Mouse (Mus musculus) kidney, adult 8-10 months (tissue): ENCODE measurements around the gene Spag9.

Experiments used
- DNase-seq, 2 experiments: peaks; one replicate each; pipeline ENCODE4 v3.0.0; 2022

The Spag9 gene

DNA sequence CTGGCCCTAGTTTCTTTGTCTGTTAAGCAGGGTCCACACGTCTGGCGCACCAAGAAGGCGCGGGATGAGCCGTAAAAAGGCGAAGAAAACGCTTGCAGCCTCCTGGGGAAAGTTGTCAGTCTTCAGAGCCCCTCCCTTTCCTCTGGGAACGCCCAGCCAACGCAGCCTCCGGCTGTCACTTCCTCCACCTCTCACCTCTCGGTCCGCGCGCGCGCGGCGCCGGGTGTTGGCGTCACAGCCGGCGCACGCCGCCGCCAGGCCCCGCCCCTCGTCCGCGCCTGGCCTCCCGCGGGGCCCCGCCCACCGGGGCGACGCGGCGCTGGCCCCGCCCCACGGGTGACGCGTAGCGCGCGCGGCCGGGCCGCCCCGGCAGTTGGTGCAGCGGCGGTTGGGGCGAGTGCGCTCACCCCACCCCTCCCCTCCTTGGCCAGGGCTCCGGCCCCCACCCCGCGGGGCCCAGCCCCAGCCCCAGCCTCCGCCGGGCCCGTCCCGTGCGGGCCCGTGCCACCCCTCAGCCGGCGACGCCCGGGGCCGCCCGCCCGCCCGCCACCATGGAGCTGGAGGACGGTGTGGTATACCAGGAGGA, at the start of gene Spag9:
TSS of gene Spag9 (plus strand) at position 372 of the 586 bp plus-strand sequence.
- DNase-seq = peak; percentile 92 to 93

DNA sequence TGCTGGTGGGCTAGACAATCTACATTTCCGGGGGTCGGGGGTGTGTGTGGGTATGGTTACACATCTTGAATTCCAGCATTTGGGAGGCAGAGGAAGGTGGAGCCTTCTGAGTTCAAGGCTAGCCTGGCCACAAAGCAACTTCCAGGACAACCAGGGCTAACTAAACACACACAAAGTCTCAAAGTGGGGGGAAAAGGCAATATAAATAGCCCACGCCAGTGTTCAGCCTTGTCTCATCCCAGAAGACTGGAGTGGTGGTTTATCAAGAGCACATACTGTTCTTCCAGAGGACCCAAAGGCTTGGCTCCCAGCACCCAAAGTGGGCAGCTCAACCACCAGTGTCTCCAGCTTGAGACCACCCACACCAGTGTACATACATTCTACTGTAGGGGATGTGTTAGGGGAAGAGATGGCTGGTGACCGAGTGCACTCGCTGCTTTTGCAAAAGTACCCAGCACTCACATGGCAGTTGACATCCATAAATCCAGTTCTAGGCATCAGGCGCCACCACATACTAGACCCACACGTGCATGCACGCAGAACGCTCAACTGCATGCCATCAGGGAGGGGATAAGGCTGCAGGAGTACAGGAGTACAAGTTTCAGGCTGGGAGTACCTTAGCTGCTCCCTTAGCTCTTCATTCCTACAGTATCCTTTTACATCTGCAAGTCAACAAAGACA, 46.9 kb upstream of the Spag9 start:
- DNase-seq = no peak

DNA sequence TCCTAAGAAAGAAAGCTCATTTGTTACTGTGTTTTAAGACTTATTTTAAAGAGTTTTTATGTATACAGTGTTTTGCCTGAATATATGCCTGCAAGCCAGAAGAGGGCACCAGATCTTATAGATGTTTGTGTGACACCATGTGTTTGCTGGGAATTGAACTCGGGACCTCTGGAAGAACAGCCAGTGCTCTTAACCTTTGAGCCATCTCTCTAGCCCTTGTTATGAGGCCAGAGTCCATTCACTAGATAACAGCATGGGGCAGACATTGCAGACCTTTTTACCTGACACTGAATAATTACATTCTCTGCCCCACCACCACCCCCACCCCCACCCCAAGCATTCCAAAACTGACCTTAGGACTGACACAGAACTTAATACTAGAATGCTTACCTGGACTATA, 45.8 kb upstream of the Spag9 start:
- peak; percentile 50 to 66 for DNase-seq

DNA sequence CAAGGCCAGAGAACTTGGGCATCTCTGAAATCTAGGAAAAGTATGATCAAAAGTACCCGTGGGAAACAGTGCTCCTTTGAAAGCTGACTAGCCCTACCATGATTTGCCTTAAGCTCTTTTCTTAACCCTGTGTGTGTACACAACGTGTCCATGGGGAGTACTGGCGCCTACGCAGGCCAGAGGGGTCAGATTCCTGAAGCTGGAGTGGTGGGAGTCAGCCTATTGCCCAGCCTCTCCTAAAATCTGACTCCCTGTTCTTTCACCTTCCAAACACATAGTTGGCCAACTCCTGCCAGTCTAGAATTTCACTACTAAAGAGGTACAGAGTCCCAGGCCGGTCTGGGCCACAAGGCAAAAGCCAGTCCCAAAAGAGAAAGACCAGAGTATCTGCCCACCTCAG, 43.5 kb upstream of the Spag9 start:
- DNase-seq = peak in 1 of 2 experiments; percentile 13

DNA sequence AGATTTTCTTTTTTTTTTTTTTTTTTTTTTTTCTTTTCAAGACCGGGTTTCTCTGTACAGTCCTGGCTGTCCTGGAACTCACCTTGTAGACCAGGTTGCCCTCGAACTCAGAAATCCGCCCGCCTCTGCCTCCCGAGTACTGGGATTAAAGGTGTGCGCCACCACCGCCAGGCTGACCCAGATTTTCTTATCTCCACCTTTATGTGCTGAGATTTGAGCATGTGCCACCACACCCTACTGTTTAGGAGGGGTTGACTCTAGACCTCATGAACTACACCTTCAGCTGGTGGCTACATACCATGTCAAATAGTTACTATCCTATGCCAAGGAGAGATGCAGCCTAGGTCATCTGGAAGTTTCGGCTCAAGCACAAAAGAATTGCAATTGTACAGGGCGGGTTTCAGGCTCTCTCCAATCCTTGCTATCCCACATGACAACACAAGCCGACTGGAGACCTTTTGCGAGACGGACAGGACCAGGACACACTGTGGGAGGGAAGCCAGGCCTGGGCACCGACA, 41.1 kb upstream of the Spag9 start:
- DNase-seq = peak in 1 of 2 experiments; percentile 9

DNA sequence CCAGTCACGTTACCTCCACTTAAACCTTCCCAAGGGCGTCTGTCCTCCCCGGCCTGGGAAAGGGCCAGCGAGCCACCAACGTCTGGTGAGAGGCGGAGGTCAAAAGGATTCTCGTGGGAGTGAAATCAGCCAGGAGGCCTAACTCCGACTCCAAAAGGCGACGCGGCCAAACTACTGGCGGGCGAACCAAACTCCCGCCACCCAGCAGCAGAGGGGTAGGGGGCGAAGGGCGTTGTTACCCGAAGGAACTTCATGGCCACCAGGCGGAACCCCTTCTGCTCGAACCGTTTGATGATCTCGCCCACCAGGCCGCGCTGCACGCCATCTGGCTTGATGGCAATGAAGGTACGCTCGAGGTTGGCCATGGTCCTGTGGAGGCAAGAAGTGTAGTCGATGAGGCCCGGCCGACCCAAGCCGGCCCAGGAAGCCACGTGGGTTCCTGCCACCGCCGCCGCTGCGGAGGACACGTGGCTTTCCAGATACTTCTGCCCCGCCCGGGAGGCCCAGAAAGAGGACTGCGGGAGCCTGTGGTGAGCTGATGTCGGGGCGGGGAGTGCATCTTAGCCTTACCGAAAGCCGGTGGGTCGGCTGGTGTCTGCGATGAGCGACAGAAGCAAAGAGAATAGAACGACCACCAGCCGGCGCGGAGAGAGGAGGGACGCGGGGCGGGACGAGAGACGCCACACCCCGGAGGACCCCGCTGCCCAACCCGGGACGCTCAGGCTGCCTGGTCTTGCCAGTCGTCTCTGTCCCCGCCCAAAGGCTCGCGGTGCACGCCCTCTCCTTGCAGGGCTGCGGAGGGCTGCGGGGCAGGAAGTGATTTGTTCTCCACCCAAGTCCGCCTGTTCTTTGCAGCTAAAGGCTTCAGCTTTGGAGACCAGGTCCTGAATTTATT, 40.4 kb upstream of the Spag9 start:
- DNase-seq = peak; percentile 93

DNA sequence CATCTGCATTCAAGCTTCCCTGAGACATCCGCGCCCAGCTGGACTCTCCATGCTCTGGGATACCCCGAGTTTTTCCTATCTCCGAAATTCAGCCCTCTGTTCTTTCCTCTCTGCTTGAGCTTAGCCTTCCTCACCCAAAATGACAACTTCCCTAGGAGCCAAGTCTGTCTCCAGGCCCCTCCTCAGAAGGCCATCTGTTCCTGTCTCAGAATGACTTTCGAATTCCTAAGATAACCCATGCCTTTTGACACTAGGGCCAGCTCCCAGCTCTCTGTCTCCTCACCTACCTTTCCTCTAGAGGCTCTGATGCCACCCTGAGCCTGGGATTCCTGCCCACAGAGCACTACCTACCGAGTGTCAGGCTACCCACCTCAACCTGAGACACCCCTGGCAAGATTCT, 39.7 kb upstream of the Spag9 start, which contains the start of gene Nme2:
TSS of gene Nme2 (minus strand) at position 101 of the 400 bp plus-strand sequence.
- no peak for DNase-seq

DNA sequence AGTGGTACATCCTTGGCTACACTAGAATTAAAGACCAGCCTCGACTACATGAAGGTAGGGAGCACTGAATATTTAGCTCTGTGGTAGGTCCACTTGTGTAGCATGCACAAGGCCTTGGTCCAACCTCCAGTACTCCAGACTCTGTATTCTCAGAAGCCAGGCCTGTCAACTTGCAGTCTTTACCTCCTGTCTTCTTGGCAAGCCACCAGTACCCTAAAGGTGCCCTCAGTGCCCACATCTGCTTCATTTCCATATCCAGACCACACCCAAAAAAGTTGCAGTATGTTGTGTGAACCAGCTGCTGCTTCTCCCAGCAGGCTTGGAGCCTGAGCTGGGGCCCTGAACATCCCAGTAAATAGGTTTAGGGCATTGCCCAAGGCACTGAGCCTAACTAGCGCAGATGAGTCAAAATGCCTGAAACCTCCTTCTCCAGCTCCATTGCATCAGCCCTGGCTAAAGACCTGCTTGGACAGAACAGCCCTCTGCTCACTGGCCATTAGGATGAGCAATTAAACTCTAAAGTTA, 38.8 kb upstream of the Spag9 start:
- DNase-seq = no peak

DNA sequence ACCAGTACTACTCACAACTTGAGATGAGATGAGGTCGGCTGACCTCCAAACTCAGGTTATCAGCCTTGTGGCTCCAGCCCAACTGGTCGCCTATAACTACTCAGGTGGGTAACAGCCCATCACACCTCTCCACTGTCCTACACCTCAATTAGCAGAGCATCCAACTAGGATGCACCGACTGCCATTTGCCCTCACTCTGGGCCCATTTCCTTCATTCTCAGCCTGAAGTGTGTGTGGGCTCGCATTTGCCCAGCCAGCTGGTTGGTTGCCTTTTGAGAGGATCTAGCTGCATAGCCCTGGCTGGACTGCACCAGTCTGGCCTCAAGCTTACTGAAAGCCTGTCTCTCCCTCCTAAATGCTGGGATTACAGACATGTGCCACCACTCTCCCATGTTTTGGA, 38.1 kb upstream of the Spag9 start:
- no peak for DNase-seq

DNA sequence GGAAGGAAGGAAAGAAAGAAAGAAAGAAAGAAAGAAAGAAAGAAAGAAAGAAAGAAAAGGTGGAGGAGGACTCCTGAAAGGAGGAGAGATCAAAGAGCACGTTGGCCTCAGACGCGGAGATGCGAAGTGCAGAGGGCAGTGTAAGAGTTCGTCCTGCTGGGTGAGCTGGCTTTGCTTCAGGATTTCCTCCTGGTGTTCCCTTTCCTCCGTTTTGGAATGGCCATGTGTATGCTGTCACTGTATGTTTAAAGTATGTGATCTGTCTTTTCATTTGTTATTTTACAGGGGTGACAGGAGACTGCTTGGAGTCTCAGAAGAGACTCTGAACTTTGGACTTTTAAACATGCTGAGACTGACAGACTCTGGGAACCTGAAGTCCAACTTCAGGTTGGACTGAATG, 34.4 kb upstream of the Spag9 start:
- peak in 1 of 2 experiments; percentile 48 for DNase-seq

DNA sequence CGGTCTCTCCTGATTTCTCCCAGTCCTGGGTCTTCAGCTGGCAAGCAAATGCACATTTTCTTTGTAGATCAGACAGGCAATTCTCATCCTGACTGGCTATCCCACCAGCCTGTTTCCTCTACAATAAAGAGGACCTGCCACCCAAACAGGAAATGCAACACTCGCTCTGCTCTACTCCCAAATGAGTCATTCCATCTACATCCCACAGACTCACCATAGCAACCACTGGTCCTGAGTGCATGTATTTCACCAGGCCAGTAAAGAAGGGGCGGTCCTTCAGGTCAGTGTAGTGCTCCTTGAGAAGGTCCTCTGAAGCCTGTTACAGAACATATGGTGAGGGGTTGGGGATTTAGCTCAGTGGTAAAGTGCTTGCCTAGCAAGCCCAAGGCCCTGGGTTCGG, 32.9 kb upstream of the Spag9 start:
- DNase-seq = no peak

DNA sequence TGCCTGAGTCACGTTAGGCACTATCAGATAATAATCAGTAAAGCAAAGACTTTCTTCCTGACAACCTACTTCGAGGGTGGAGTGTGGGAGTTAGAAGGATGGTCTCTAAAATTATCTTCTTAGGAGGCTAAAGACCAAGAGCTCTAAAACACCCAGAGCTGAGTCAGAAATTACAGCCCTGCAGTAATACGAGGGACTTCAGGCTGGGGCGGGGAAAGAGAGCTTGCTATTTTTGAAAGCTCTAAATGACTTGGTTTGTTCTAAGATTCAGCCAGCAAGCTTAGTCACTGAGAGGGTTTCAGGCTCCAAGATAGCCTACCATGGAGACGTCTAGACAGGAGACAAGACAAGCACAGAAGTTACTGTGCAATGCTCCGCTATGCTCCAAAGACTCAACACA, 30.5 kb upstream of the Spag9 start:
- DNase-seq = no peak

DNA sequence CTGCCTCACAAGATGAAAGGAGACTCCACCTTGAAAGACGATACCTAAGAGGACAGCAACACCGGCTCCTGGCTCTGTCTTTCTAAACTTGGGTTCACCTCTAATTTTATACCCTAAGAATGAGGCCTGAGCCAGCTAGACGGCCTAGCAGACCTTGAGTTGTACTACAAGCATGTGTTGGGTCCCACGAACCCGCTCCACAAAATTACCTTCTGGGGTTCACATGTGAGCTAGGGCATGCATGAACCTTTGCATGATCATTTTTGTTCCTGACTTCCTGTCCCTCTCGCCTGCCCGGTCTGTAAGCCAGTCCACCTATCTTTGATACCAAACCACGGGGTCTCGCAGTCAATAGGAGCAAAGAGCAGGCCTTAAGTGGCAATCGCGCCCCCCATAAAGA, 28.5 kb upstream of the Spag9 start:
- DNase-seq = no peak

DNA sequence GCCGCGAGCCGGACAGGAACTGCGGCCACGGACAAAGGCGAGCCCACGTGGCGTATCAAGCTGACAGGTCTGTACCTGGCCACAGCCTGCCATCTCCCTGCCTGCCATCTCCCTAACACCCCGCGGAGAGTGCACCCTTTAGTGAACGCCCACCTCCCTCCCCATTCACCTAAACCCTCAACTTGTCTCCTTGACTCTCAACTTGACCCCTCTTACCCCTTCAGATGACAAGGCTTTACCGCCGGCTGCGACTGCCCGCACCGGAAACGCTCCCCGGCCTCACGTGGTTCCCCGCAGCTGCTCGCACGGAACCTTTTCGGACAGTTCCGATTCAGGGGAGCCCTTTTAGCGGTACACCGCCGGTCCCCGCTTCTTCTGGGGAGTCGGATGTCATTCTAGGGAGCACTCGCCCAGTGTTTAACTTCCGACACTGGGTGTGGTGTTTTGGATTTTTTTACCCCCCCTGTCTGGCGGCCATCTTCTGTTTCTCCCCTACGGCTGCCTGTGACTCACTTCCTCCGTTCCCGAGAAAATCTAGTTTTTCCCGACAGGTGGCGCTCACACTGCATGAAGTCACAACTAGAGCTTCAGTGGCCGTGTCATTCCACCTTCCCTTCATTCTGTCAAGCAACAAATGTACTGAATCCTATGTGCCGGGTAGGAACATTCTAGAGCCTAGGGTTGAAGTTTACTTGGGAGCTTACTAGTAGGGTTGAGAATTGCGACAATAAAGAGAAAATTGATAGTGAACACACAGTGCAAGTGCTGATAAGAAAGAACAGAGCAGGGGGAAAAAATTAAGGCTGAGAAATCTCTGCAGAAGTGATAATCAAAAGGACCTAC, 27.7 kb upstream of the Spag9 start, which contains the start of the genes Gm20390 and Nme1:
TSS of gene Gm20390 (minus strand) at position 289 of the 843 bp plus-strand sequence.
TSS of gene Nme1 (minus strand) at position 517 of the 843 bp plus-strand sequence.
- DNase-seq = peak; percentile 97 to 99

DNA sequence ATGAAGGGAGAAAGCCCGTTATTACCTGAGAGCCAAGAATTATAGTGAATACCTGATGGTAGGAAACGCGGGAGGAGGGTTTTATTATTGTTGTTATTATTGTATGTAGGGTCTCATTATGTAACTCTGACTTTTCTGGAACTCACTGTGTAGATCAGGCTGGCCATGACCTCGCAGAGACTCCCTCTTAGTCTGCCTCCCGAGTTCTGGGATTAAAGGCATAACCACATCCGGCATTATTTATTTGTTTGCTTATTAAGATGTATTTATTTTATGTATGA, 27.1 kb upstream of the Spag9 start:
- no peak for DNase-seq

DNA sequence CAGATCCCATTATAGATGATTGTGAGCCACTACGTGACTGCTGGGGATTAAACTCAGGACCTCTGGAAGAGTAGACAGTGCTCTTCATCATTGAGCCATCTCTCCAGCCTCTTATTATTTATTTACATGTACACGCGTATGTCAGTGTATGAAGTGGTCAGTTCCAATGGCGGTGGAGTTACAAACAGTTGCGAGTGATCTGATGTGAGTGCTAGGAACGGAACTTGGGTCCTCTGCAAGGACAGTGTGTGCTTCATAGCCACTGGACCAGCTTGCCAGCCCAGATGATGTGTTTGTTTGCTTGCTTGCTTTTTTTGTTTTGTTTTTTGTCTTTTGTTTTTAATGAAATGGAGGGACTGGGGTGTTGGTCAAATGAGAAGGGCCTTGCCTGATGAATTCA, 26.7 kb upstream of the Spag9 start:
- no peak for DNase-seq

DNA sequence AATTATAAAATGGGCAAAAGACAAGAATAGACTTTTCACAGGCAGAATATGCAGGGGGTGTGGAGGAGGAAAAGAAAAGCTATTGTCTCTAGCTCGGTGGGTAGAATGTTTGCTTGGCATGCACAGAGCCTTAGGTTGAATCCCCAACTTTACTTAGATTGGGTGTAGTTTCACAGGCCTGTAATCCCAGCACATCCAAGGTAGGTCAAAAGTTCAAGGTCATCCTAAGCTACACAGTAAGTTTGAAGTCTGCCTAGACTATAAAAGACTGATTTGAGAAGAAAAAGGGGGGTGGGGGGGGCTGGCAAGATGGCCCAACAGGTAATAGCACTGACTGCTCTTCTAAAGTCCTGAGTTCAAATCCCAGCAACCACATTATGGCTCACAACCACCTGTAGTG, 26.1 kb upstream of the Spag9 start:
- no peak for DNase-seq

DNA sequence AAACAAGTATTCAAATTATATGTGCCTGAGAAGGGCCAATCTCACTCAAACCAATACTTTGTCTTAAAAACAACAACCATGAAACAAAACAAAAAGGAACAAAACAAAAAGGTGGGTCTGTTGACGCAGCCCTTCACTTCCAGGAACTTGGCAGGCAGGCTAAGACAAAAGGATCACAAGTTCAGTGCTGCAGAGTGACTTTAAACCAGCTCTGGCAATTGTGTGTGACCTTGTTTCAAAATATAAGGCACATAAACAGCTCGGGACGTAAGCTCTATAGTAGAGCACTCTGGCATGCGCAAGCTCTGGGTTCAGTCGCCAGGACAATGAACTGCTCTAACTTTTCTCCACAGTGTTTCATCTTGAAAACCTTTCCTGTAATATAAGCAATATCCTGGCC, 22.9 kb upstream of the Spag9 start:
- no peak for DNase-seq

DNA sequence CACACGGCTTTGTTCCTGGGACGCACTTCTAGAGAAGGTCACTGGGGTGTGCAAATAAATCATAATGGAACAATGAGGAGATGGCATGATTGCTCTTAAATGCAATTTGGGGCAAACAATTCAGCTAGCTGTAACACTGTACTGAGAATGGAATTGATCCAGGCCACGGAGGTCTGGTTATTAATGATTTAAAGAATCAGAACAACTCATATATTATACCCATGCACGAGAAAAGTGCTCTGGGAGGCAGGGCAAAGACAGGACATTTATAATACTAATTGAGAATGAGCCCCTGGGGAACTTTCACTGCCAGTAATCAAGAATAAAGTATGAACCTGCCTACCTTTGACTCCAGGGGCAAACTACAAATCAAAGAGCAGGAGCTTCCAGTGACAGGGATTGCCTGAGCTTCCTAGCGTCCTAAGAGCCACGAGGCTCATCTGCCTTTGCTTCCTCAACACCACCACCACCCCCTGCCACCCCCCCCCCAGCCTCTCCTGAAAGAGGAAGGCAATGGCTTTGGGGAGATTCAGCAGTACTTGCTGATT, 16.3 kb upstream of the Spag9 start:
- DNase-seq = peak in 1 of 2 experiments; percentile 29

DNA sequence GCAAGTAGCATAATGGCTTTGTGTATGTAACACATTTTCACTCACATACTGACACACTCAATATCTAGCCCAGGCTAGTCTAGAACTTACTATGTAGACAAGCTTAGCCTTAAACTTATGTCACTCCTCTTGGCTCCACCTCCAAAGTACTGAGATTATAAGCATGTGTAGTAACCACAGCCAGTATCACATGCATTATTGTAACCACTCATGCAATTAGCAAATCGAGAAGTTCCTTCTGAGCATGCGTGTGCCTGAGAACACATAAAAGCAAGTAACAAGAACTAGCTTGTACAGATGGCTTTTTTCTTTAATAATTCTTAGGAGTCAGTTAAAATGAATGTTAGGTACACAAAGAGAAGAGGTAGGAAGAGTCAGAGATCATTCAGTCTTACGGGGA, 11.3 kb upstream of the Spag9 start:
- DNase-seq = no peak

DNA sequence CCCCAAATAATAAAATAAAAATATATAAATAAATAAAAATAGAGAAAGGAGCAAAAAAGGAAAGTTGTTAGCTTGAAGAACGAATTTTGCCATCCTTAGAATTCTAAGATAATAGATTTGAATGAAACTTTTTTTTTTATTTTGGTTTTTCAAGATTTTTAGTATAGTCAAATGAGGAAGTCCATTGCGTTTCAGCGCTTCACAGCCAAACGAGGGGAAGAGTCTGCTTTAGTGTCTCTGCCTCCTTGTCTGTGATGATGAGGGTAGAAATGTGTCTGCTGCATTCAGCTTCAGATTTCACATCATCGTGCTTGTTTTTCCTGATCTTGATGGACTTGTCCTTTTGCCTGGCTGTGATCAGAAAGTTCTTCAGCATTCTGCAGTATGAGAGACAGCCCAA, 10.6 kb upstream of the Spag9 start:
- no peak for DNase-seq

DNA sequence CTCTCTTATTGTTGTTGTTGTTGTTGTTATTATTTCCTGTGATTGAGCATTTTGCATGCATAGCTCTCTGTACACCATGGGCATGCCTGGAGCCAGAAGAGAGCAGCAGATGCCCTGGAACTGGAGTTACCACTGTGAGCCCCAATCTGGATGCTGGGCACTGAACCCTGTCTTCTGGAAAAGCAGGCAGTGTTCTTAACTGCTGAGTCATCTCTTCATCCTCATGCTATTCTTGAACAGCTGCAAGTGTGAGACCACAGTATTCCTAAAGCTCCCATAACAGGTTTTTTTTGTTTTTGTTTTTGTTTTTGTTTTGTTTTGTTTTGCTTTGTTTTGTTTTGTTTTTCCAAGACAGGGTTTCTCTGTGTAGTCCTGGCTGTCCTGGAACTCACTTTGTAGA, 9.6 kb upstream of the Spag9 start:
- DNase-seq = no peak
